Mouse (Mus musculus): Measurements from ENCODE around the gene Gm20388.

GRCm38 (mm10) chr8:120012927-120013326 is 102.3 kb downstream of the Gm20388 start:
- no peak for TF ChIP-seq CTCF (IDR thresholded peaks at IDR 0.05; ENCODE audit: low read depth)
- TF ChIP-seq EP300 (IDR thresholded peaks at IDR 0.05; ENCODE audit: low read depth), result no peak
